ENCODE assay signal across 9 mouse cellular contexts in the genomic region with DNA sequence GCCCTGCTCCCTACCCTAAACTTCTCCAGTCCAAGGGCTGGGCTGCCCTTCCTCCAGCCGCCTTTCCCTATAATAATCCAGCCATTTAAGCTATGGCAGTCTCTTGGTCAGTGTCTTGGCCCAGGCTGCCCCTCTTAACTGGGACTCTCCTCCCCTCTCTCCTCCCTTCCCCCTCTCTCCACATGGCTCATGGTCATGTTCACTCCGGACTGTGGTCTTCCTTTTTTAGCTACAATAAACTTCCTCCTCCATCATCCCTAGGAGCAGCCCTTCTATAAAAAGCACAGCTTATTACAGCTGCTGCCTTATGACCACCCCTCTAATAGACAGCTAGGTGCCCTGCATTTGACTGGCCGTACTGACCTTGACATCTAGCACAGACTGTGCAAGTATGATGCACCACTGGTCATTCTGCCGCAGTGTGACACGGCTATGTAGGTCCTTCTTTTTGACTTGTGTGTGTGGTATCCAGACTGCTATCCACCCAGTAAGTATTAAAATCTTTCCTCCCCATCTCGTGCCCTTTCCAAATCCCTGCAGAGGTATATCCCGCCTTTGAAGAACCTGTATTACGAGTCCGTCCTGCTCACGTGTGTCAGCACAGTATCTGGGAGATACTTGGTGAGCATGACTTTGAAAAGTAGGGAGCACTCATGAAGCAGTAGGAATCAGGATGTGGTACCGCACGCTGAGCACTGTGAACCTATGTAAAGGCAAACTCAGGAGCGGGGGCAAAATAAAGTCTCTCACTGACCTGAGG. TPM values are rescaled to one million over a fixed set of nuclear protein-coding genes. Genes with fewer than 3 reads are reported as not detected.
DNase-seq lines count a peak whose midpoint lies in the region; ATAC-seq and TF ChIP-seq lines count a peak whose summit lies in the region.
"Had no signal": no experiment of that assay in that cellular context is flagged by ENCODE, and none has a peak within 500 bp of the region (broad histone marks: within the 10 kb centered on the region; RNA-seq: fewer than 3 reads in every experiment).

No protein-coding gene starts in this region.

- 88% methylated on average over 13 of the region's 13 CpGs for WGBS in limb, embryonic 12.5 days
- WGBS in limb, embryonic 10.5 days = 90% methylated on average over 13 of the region's 13 CpGs
- WGBS in heart, embryonic 10.5 days = 82% methylated on average over 13 of the region's 13 CpGs
- WGBS in lung, postnatal 0 days = 60% methylated on average over 13 of the region's 13 CpGs

- peaks cover 30% of the 10 kb centered on the region for H3K4me1 ChIP-seq in limb, embryonic 12.5 days (replicated peaks)
- H3K4me1 ChIP-seq in limb, embryonic 10.5 days = peaks cover 28% of the 10 kb centered on the region
- H3K4me1 ChIP-seq in heart, embryonic 10.5 days = peaks cover 38% of the 10 kb centered on the region
- H3K4me1 ChIP-seq in lung, postnatal 0 days (ENCODE audit: insufficient read depth, low read depth, low read length) = peaks cover 16% of the 10 kb centered on the region

- ATAC-seq in limb, embryonic 12.5 days (ENCODE audit: insufficient number of reproducible peaks, insufficient read depth, low FRiP score, low TSS enrichment, low read depth) = no peak
- ATAC-seq in lung, postnatal 0 days = no peak

- H3K27me3 ChIP-seq in limb, embryonic 12.5 days = no peaks in the 10 kb centered on the region
- no peaks in the 10 kb centered on the region for H3K27me3 ChIP-seq in limb, embryonic 10.5 days (ENCODE audit: low read depth, poor library complexity, severe bottlenecking)
- no peaks in the 10 kb centered on the region for H3K27me3 ChIP-seq in heart, embryonic 10.5 days (ENCODE audit: insufficient read depth, poor library complexity, severe bottlenecking)
- H3K27me3 ChIP-seq in lung, postnatal 0 days (replicated peaks; ENCODE audit: insufficient read depth, low read length) = no peaks in the 10 kb centered on the region

- no peak for TF ChIP-seq CTCF in lung, postnatal 0 days (IDR thresholded peaks at IDR 0.05)

- TF ChIP-seq EP300 in lung, postnatal 0 days (IDR thresholded peaks at IDR 0.05) = 0 out of 2 replicates have a peak, but pooled peaks have one; percentile 46

- H3K4me2 ChIP-seq in limb, embryonic 12.5 days = peak overlapping the region; percentile 80; the same call in 1 of the 2 replicates
- H3K4me2 ChIP-seq in lung, postnatal 0 days (replicated peaks; ENCODE audit: low read depth, low read length) = no peak overlapping the region

- no peak overlapping the region for H3K4me3 ChIP-seq in limb, embryonic 12.5 days (replicated peaks)
- no peak overlapping the region for H3K4me3 ChIP-seq in limb, embryonic 10.5 days
- peak overlapping the region; percentile 79 for H3K4me3 ChIP-seq in heart, embryonic 10.5 days
- H3K4me3 ChIP-seq in lung, postnatal 0 days (ENCODE audit: low read depth, low read length) = no peak overlapping the region

- no peak overlapping the region for H3K9ac ChIP-seq in limb, embryonic 12.5 days (replicated peaks)
- H3K9ac ChIP-seq in lung, postnatal 0 days (replicated peaks; ENCODE audit: low read depth) = no peak overlapping the region

- H3K36me3 ChIP-seq in limb, embryonic 12.5 days = peaks cover 13% of the 10 kb centered on the region; the same call in 1 of the 2 replicates
- peaks cover 13% of the 10 kb centered on the region for H3K36me3 ChIP-seq in limb, embryonic 10.5 days
- peaks cover 13% of the 10 kb centered on the region for H3K36me3 ChIP-seq in heart, embryonic 10.5 days
- peaks cover 5% of the 10 kb centered on the region; the same call in 1 of the 2 replicates for H3K36me3 ChIP-seq in lung, postnatal 0 days (ENCODE audit: insufficient read depth, low read length)

- no peaks in the 10 kb centered on the region for H3K9me3 ChIP-seq in limb, embryonic 12.5 days
- H3K9me3 ChIP-seq in limb, embryonic 10.5 days (replicated peaks) = no peaks in the 10 kb centered on the region
- H3K9me3 ChIP-seq in heart, embryonic 10.5 days = no peaks in the 10 kb centered on the region
- H3K9me3 ChIP-seq in lung, postnatal 0 days (ENCODE audit: low read length) = no peaks in the 10 kb centered on the region

- no peak overlapping the region for H3K27ac ChIP-seq in limb, embryonic 12.5 days
- H3K27ac ChIP-seq in limb, embryonic 10.5 days = no peak overlapping the region
- H3K27ac ChIP-seq in heart, embryonic 10.5 days = peak overlapping the region; percentile 99
- H3K27ac ChIP-seq in lung, postnatal 0 days (ENCODE audit: low read length) = peak overlapping the region; percentile 96

- DNase-seq in adrenal gland, adult (ENCODE audit: inconsistent age in 2 of 2, low spot score in 1 of 2) = peak; percentile 61 to 66
- DNase-seq in adrenal gland, postnatal 4 days (ENCODE audit: low spot score in 2 of 2) = no peak
- DNase-seq in limb, embryonic 10.5 days (ENCODE audit: low spot score) = no peak
- DNase-seq in heart, embryonic 10.5 days (ENCODE audit: low spot score) = no peak
- no peak for DNase-seq in lung, postnatal 0 days (ENCODE audit: low spot score)
- DNase-seq in testis, postnatal 10 days (ENCODE audit: low spot score) = no peak
- no peak for DNase-seq in embryo, embryonic 11 days

RNA-seq across cellular contexts. Expression of a gene that starts 1.6 kb away (rescaled TPM):
- total RNA-seq in adrenal gland, postnatal 4 days (2021) = 100 to 1,000 TPM; 136 to 146 TPM
- polyA plus RNA-seq in limb, embryonic 12.5 days (2016; fragmentation: Nextera tagmentation; extraction: Ambion mirVana) = 115 and 118 TPM in 2 replicates
- 102 and 112 TPM in 2 replicates for polyA plus RNA-seq in limb, embryonic 10.5 days (2016; fragmentation: Nextera tagmentation; extraction: Ambion mirVana)
- polyA plus RNA-seq in heart, embryonic 10.5 days (2016; fragmentation: Nextera tagmentation; extraction: Ambion mirVana) = 153 and 160 TPM in 2 replicates
- polyA plus RNA-seq in lung, postnatal 0 days (2015; fragmentation: Nextera tagmentation; extraction: Ambion mirVana) = 122 and 123 TPM in 2 replicates

RNA-seq across cellular contexts. Expression of a gene that starts 2.2 kb away (rescaled TPM):
- 1 to 10 TPM; 2.9 to 5.6 TPM for total RNA-seq in adrenal gland, postnatal 4 days (2021)
- 0.81 and 2.3 TPM in 2 replicates for polyA plus RNA-seq in limb, embryonic 12.5 days (2016; fragmentation: Nextera tagmentation; extraction: Ambion mirVana)
- 0.55 and 0.73 TPM in 2 replicates for polyA plus RNA-seq in limb, embryonic 10.5 days (2016; fragmentation: Nextera tagmentation; extraction: Ambion mirVana)
- 2.4 and 4.6 TPM in 2 replicates for polyA plus RNA-seq in heart, embryonic 10.5 days (2016; fragmentation: Nextera tagmentation; extraction: Ambion mirVana)
- 36.1 and 40.4 TPM in 2 replicates for polyA plus RNA-seq in lung, postnatal 0 days (2015; fragmentation: Nextera tagmentation; extraction: Ambion mirVana)

RNA-seq across cellular contexts. Expression of a gene that starts 49.3 kb away (rescaled TPM):
- not detected for total RNA-seq in adrenal gland, postnatal 4 days (2021)
- polyA plus RNA-seq in limb, embryonic 12.5 days (2016; fragmentation: Nextera tagmentation; extraction: Ambion mirVana) = 0.06 TPM in 1 of 2 replicates, not detected in the other
- polyA plus RNA-seq in limb, embryonic 10.5 days (2016; fragmentation: Nextera tagmentation; extraction: Ambion mirVana) = not detected in 2 replicates
- polyA plus RNA-seq in heart, embryonic 10.5 days (2016; fragmentation: Nextera tagmentation; extraction: Ambion mirVana) = 0.15 and 0.18 TPM in 2 replicates
- polyA plus RNA-seq in lung, postnatal 0 days (2015; fragmentation: Nextera tagmentation; extraction: Ambion mirVana) = 0.14 and 0.38 TPM in 2 replicates
- total RNA-seq: adrenal gland, adult 18-20 months had no signal

RNA-seq across cellular contexts. Expression of a gene that starts 56.2 kb away (rescaled TPM):
- total RNA-seq in adrenal gland, postnatal 4 days (2021) = 10 to 100 TPM; 29.9 to 31.7 TPM
- polyA plus RNA-seq in limb, embryonic 12.5 days (2016; fragmentation: Nextera tagmentation; extraction: Ambion mirVana) = 41.2 and 41.9 TPM in 2 replicates
- polyA plus RNA-seq in limb, embryonic 10.5 days (2016; fragmentation: Nextera tagmentation; extraction: Ambion mirVana) = 47.0 and 52.8 TPM in 2 replicates
- 47.3 and 50.7 TPM in 2 replicates for polyA plus RNA-seq in heart, embryonic 10.5 days (2016; fragmentation: Nextera tagmentation; extraction: Ambion mirVana)
- polyA plus RNA-seq in lung, postnatal 0 days (2015; fragmentation: Nextera tagmentation; extraction: Ambion mirVana) = 14.3 and 16.0 TPM in 2 replicates

Comparison
In these comparisons a context has a peak if more than half of its experiments do, and no peak if none do; other contexts are left out.
1. DNase-seq: peak in adrenal gland, adult (2 of 2); none in adrenal gland, postnatal 4 days (0 of 2), limb, embryonic 10.5 days (single experiment), heart, embryonic 10.5 days (single experiment), lung, postnatal 0 days (single experiment), testis, postnatal 10 days (single experiment) and embryo, embryonic 11 days (single experiment).
2. H3K27ac ChIP-seq: peak in heart, embryonic 10.5 days (single experiment) and lung, postnatal 0 days (single experiment); none in limb, embryonic 12.5 days (single experiment) and limb, embryonic 10.5 days (single experiment).